Mouse (Mus musculus) heart, adult 2 months (tissue): ENCODE data around the gene Acbd5. TPM values are rescaled to one million over a fixed set of nuclear protein-coding genes. Genes with fewer than 3 reads are reported as not detected.

Experiments used
- DNase-seq, 2 experiments: peaks; one replicate each; pipeline ENCODE4 v3.0.0; 2021
- H3K27ac ChIP-seq: fragments of 200-600 bp; 2 replicates; pipeline ENCODE4 v1.8.1; 2022
- H3K27me3 ChIP-seq: fragments of 200-500 bp; 2 replicates; pipeline ENCODE4 v1.6.1; 2012; ENCODE audit warnings: mild to moderate bottlenecking, low read length, inconsistent platforms, mixed read lengths; ENCODE audit not compliant: control insufficient read depth, insufficient read depth
- H3K36me3 ChIP-seq: fragments of 200-500 bp; 2 replicates; pipeline ENCODE4 v1.6.1; 2012; ENCODE audit warnings: low read length, inconsistent platforms; ENCODE audit not compliant: control insufficient read depth, insufficient read depth
- H3K4me1 ChIP-seq: fragments of 200-500 bp; 2 replicates; pipeline ENCODE4 v1.6.1; 2011; ENCODE audit warnings: low read length; ENCODE audit not compliant: control insufficient read depth, insufficient read depth
- H3K4me3 ChIP-seq: fragments of 200-600 bp; 2 replicates; pipeline ENCODE4 v1.8.1; 2022
- H3K79me2 ChIP-seq: fragments of 200-500 bp; replicated peaks from 2 replicates; pipeline ENCODE4 v1.6.1; 2012; ENCODE audit warnings: mild to moderate bottlenecking, inconsistent platforms, low read length, moderate library complexity, mixed read lengths; ENCODE audit not compliant: control insufficient read depth, insufficient read depth
- H3K9ac ChIP-seq: fragments of 200-500 bp; 2 replicates; pipeline ENCODE4 v1.6.1; 2012; ENCODE audit warnings: low read depth, mild to moderate bottlenecking, control low read depth, inconsistent platforms, low read length, mixed read lengths
- CTCF ChIP-seq: fragments of 200-600 bp; IDR thresholded peaks from 2 replicates; pipeline ENCODE4 v1.8.1; 2022; ENCODE audit warnings: antibody characterized with exemption, mild to moderate bottlenecking, moderate library complexity
- EP300 ChIP-seq: fragments of 200-500 bp; IDR thresholded peaks from 2 replicates; pipeline ENCODE4 v1.6.1; 2011; ENCODE audit warnings: low read depth, low read length, control low read depth; ENCODE audit not compliant: insufficient read depth
- POLR2A ChIP-seq: fragments of 200-500 bp; IDR thresholded peaks from 2 replicates; pipeline ENCODE4 v1.6.1; 2011; ENCODE audit warnings: mild to moderate bottlenecking, low read depth, low read length, control low read depth; ENCODE audit not compliant: insufficient read depth
- WGBS: fragments of 180-500 bp; shearing (Covaris S2); methylation state at CpG from one replicate; pipeline ENCODE4 v1.1.7; 2018; 5-methylcytosine and 5-hydroxymethylcytosine counted together
- intact Hi-C: fragments of 180-260 bp; cut with DNase I; formaldehyde crosslinking; loops from one replicate; pipeline ENCODE4 v1.15.1; 2025
- polyA plus RNA-seq: library from polyadenylated mRNA; depleted of rRNA; stranded (reverse); fragments of >200 nt; gene quantifications from 2 replicates; pipeline ENCODE4 v1.2.3, GENCODE M21; 2012
- total RNA-seq, 2 experiments: library from RNA; stranded (reverse); gene quantifications; 2 replicates each; pipeline ENCODE4 v1.2.3; 2021

Gene Acbd5
- total and polyA plus RNA-seq, 3 experiments, result 4.1 to 28.0 (median 26.5) TPM

- 63% methylated on average over 2 of the region's 2 CpGs for WGBS
- Histone ChIP-seq H3K27ac (no peak overlapping the region), H3K4me3 (no peak overlapping the region), H3K4me1 (no peaks in the 10 kb centered on the region), H3K79me2 (no peaks in the 10 kb centered on the region), H3K36me3 (no peaks in the 10 kb centered on the region), H3K9ac (no peak overlapping the region), H3K27me3 (no peaks in the 10 kb centered on the region)
- intact Hi-C loops, result no loop called here
- TF ChIP-seq EP300, result no peak
- TF ChIP-seq CTCF, result no peak
- no peak for DNase-seq
Observed at GRCm38 (mm10) chr2:23051890-23052289, 16.1 kb upstream of the Acbd5 start.

GRCm38 (mm10) chr2:23052523-23052922, 15.4 kb upstream of the Acbd5 start:
- 45% methylated on average over 6 of the region's 6 CpGs for WGBS
- Histone ChIP-seq H3K4me3 (no peak overlapping the region), H3K27ac (no peak overlapping the region), H3K79me2 (no peaks in the 10 kb centered on the region), H3K4me1 (no peaks in the 10 kb centered on the region), H3K36me3 (no peaks in the 10 kb centered on the region), H3K27me3 (no peaks in the 10 kb centered on the region), H3K9ac (no peak overlapping the region)
- peak; percentile 31 to 57 for DNase-seq
- intact Hi-C loops, result no loop called here
- no peak for TF ChIP-seq POLR2A
- TF ChIP-seq CTCF, result no peak
- no peak for TF ChIP-seq EP300

GRCm38 (mm10) chr2:23068370-23068737, 387 bp downstream of the Acbd5 start:
- Histone ChIP-seq H3K36me3 (peaks cover 5% of the 10 kb centered on the region), H3K4me3 (peak overlapping the region; percentile 89), H3K79me2 (no peaks in the 10 kb centered on the region), H3K27ac (peak overlapping the region; percentile 97), H3K4me1 (no peaks in the 10 kb centered on the region), H3K9ac (peak overlapping the region; percentile 97), H3K27me3 (no peaks in the 10 kb centered on the region)
- under 1% methylated on average over 21 of the region's 21 CpGs for WGBS
- intact Hi-C loops, result loop anchor here (1.0 to 2.0 kb wide), 3 partner anchors 28 to 173 kb away; partner anchors contain the start of genes Abi1, Mastl, Pdss1 and Yme1l1
- no peak for TF ChIP-seq POLR2A
- TF ChIP-seq EP300, result no peak
- TF ChIP-seq CTCF, result no peak
- DNase-seq, result no peak

- TF ChIP-seq EP300 (0 out of 2 replicates have a peak, but pooled peaks have one; percentile 48), CTCF (peak; percentile 61), POLR2A (peak; percentile 98)
- H3K4me1 ChIP-seq, result no peaks in the 10 kb centered on the region
- peak; percentile 95 to 97 for DNase-seq
- H3K79me2 ChIP-seq, result no peaks in the 10 kb centered on the region
- H3K27me3 ChIP-seq, result no peaks in the 10 kb centered on the region
- H3K9ac ChIP-seq, result peak overlapping the region; percentile 97
- peak overlapping the region; percentile 89 for H3K4me3 ChIP-seq
- H3K36me3 ChIP-seq, result peaks cover 5% of the 10 kb centered on the region
- WGBS, result under 1% methylated on average over 50 of the region's 50 CpGs
- peak overlapping the region; percentile 97 for H3K27ac ChIP-seq
- intact Hi-C loops, result loop anchor here (1.0 to 2.0 kb wide), 3 partner anchors 29 to 174 kb away; partner anchors contain the start of genes Abi1, Mastl, Pdss1 and Yme1l1
Observed at GRCm38 (mm10) chr2:23068894-23069744, 1.2 kb downstream of the Acbd5 start.

- H3K4me3 ChIP-seq, result no peak overlapping the region
- peaks cover 5% of the 10 kb centered on the region for H3K36me3 ChIP-seq
- H3K27ac ChIP-seq, result no peak overlapping the region
- intact Hi-C loops, result no loop called here
- 98% methylated on average over 2 of the region's 2 CpGs for WGBS
- no peaks in the 10 kb centered on the region for H3K4me1 ChIP-seq
- no peak for TF ChIP-seq CTCF
- TF ChIP-seq POLR2A, result no peak
- TF ChIP-seq EP300, result no peak
- H3K27me3 ChIP-seq, result no peaks in the 10 kb centered on the region
- H3K79me2 ChIP-seq, result no peaks in the 10 kb centered on the region
- DNase-seq, result no peak
- H3K9ac ChIP-seq, result no peak overlapping the region
Observed at GRCm38 (mm10) chr2:23070491-23070890, 2.5 kb downstream of the Acbd5 start.

- H3K36me3 ChIP-seq, result peaks cover 5% of the 10 kb centered on the region
- WGBS, result 85% methylated on average over 1 of the region's 1 CpGs
- no peaks in the 10 kb centered on the region for H3K79me2 ChIP-seq
- no peak overlapping the region for H3K4me3 ChIP-seq
- no peak overlapping the region for H3K9ac ChIP-seq
- TF ChIP-seq EP300 (no peak), CTCF (no peak), POLR2A (no peak)
- no peak for DNase-seq
- H3K27me3 ChIP-seq, result no peaks in the 10 kb centered on the region
- no peak overlapping the region for H3K27ac ChIP-seq
- intact Hi-C loops, result no loop called here
- H3K4me1 ChIP-seq, result no peaks in the 10 kb centered on the region
Observed at GRCm38 (mm10) chr2:23071406-23071805, 3.4 kb downstream of the Acbd5 start.
